Mouse (Mus musculus): ENCODE measurements around the gene Mfn1.

DNA sequence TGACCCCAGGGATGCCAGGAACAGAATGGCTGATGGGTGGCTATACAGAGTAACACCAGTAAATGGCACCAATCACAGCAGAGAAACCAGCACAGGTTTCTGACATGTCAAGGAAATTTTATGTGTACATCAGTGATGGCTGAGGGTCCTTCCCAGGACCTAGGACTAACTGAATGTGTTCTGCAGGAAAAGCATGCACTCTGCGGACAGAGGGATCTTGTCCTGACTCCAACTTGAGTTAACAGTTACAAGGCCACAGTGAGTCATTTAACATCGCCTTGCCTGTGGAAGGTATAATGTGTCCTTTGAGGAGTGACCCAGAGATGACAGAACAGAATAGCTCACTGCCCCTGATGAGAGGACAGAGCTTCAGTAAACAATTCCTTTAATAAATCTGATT is 85.5 kb downstream of the Mfn1 start:
- TF ChIP-seq CTCF (IDR thresholded peaks at IDR 0.05; ENCODE audit: borderline replicate concordance, insufficient read depth, low read length) (no peak), POLR2A (IDR thresholded peaks at IDR 0.05; ENCODE audit: low read depth, low read length) (no peak)
